Mouse (Mus musculus): ENCODE results near the gene Plk3. TPM values are rescaled to one million over a fixed set of nuclear protein-coding genes. Genes with fewer than 3 reads are reported as not detected.

The Plk3 gene
- total RNA-seq, 2 experiments from 2014 or later: 16.3 to 16.9 TPM

- no peak for DNase-seq (ENCODE audit: low spot score in 2 of 2)
Observed at GRCm38 (mm10) chr4:117090586-117090985, 43.2 kb downstream of the Plk3 start.

- no peak for DNase-seq (ENCODE audit: low spot score in 2 of 2)
Observed at GRCm38 (mm10) chr4:117087948-117088640, 45.7 kb downstream of the Plk3 start.

Small RNAs within 50 kb of the gene (microRNA-seq; reads per million reads assigned to microRNA genes)
- 0 reads per million in 2 experiments for gene Gm22398

Other genes starting within 250 kb of the Plk3 start
- 10 to 100 TPM; 42.4 to 45.4 TPM for gene Urod, start 139.6 kb downstream of the Plk3 start, total RNA-seq (2021)
- gene Hectd3, start 138.6 kb downstream of the Plk3 start, total RNA-seq (2021): 10 to 100 TPM; 44.3 to 52.2 TPM
- gene Eif2b3, start 114.6 kb downstream of the Plk3 start, total RNA-seq (2021): 10 to 100 TPM; 26.1 to 27.0 TPM
- gene Ptch2, start 37.9 kb downstream of the Plk3 start, total RNA-seq (2021): 1 to 10 TPM; 2.5 to 3.2 TPM
- gene Btbd19, start 8.2 kb downstream of the Plk3 start, total RNA-seq (2021): 10 to 100 TPM in 1 of 2 experiments, 1 to 10 TPM in 1; 6.7 to 11.2 TPM
- gene Tctex1d4, start 7.2 kb downstream of the Plk3 start, total RNA-seq (2021): 1 to 10 TPM; 1.1 to 1.5 TPM
- 100 to 1,000 TPM; 556 to 596 TPM for gene Rps8, start 22.3 kb upstream of the Plk3 start, total RNA-seq (2021)
- 1 to 10 TPM; 2.5 to 2.8 TPM for gene Kif2c, start 48.7 kb upstream of the Plk3 start, total RNA-seq (2021)
- 1 to 10 TPM; 5.0 to 6.2 TPM for gene Tmem53, start 118.0 kb upstream of the Plk3 start, total RNA-seq (2021)
- 1 to 10 TPM; 2.3 to 3.7 TPM for gene Armh1, start 118.2 kb upstream of the Plk3 start, total RNA-seq (2021)